Comparison of ENCODE assay signal across 8 mouse cellular contexts in genomic region chr8:110720685-110721598, GRCm38 (mm10). TPM values are rescaled to one million over a fixed set of nuclear protein-coding genes. Genes with fewer than 3 reads are reported as not detected.
A peak's percentile ranks its signal among the peaks of the same experiment; 100 is the strongest.
DNase-seq lines count a peak whose midpoint lies in the region; ATAC-seq and TF ChIP-seq lines count a peak whose summit lies in the region.

Gene Mtss1l (plus strand): TSS chr8:110721476.

- H3K9me3 ChIP-seq in embryonic facial prominence, embryonic 12.5 days = no peaks in the 10 kb centered on the region
- no peaks in the 10 kb centered on the region for H3K9me3 ChIP-seq in kidney, embryonic 14.5 days (ENCODE audit: control insufficient read depth, low read length)
- no peaks in the 10 kb centered on the region for H3K9me3 ChIP-seq in liver, embryonic 11.5 days (ENCODE audit: control insufficient read depth, low read length)
- no peaks in the 10 kb centered on the region for H3K9me3 ChIP-seq in neural tube, embryonic 13.5 days

- ATAC-seq in embryonic facial prominence, embryonic 12.5 days (ENCODE audit: insufficient number of reproducible peaks, insufficient read depth, low FRiP score, low TSS enrichment) = peak; percentile 86
- peak; percentile 89 for ATAC-seq in kidney, embryonic 14.5 days (ENCODE audit: low FRiP score, low TSS enrichment)
- peak; percentile 61 for ATAC-seq in liver, embryonic 11.5 days (replicated peaks; ENCODE audit: low FRiP score)
- peak; percentile 77 for ATAC-seq in neural tube, embryonic 13.5 days (ENCODE audit: low read depth)

- peak; percentile 13 for DNase-seq in thymus, adult 2 months
- no peak for DNase-seq in thymus, adult 18-20 months
- peak; percentile 79 to 80 for DNase-seq in heart, adult 9 months (ENCODE audit: low spot score in 2 of 2)
- peak; percentile 82 for DNase-seq in liver, embryonic 11.5 days (ENCODE audit: low spot score)
- peak; percentile 64 for DNase-seq in thymus, postnatal 4 days

- no peak for TF ChIP-seq CTCF in thymus, adult 2 months (IDR thresholded peaks at IDR 0.05; ENCODE audit: borderline replicate concordance, control insufficient read depth, extremely low read depth, insufficient read depth, low read length, poor library complexity)

- H3K4me3 ChIP-seq in thymus, adult 2 months (ENCODE audit: control insufficient read depth, insufficient read depth, low read length) = peak within 1 kb of the TSS; percentile 39
- peak within 1 kb of the TSS; percentile 88 for H3K4me3 ChIP-seq in embryonic facial prominence, embryonic 12.5 days
- peak within 1 kb of the TSS; percentile 72 for H3K4me3 ChIP-seq in kidney, embryonic 14.5 days (ENCODE audit: low read length)
- H3K4me3 ChIP-seq in liver, embryonic 11.5 days (ENCODE audit: low read depth, low read length) = peak within 1 kb of the TSS; percentile 74
- H3K4me3 ChIP-seq in neural tube, embryonic 13.5 days = peak within 1 kb of the TSS; percentile 87

- H3K4me2 ChIP-seq in embryonic facial prominence, embryonic 12.5 days (replicated peaks) = peak within 1 kb of the TSS; percentile 87
- peak within 1 kb of the TSS; percentile 89 for H3K4me2 ChIP-seq in kidney, embryonic 14.5 days (replicated peaks; ENCODE audit: low read depth, low read length)
- peak within 1 kb of the TSS; percentile 77 for H3K4me2 ChIP-seq in liver, embryonic 11.5 days
- peak within 1 kb of the TSS; percentile 86 for H3K4me2 ChIP-seq in neural tube, embryonic 13.5 days

- H3K4me1 ChIP-seq in thymus, adult 2 months (replicated peaks; ENCODE audit: control insufficient read depth, insufficient read depth, low read length) = peaks cover 24% of the 10 kb centered on the region
- peaks cover 78% of the 10 kb centered on the region for H3K4me1 ChIP-seq in embryonic facial prominence, embryonic 12.5 days
- H3K4me1 ChIP-seq in kidney, embryonic 14.5 days (ENCODE audit: control insufficient read depth, insufficient read depth, low read length) = peaks cover 83% of the 10 kb centered on the region
- H3K4me1 ChIP-seq in liver, embryonic 11.5 days (replicated peaks; ENCODE audit: control insufficient read depth, insufficient read depth, low read length) = peaks cover 36% of the 10 kb centered on the region
- H3K4me1 ChIP-seq in neural tube, embryonic 13.5 days (replicated peaks) = peaks cover 83% of the 10 kb centered on the region

- no peak within 1 kb of the TSS for H3K27ac ChIP-seq in thymus, adult 2 months (ENCODE audit: control insufficient read depth, insufficient read depth, low read length)
- H3K27ac ChIP-seq in embryonic facial prominence, embryonic 12.5 days = peak within 1 kb of the TSS; percentile 90
- H3K27ac ChIP-seq in kidney, embryonic 14.5 days (ENCODE audit: low read depth, low read length) = peak within 1 kb of the TSS; percentile 69; the same call in 1 of the 2 replicates
- peak within 1 kb of the TSS; percentile 73 for H3K27ac ChIP-seq in liver, embryonic 11.5 days (ENCODE audit: low read depth, low read length)
- H3K27ac ChIP-seq in neural tube, embryonic 13.5 days (replicated peaks) = peak within 1 kb of the TSS; percentile 96

- TF ChIP-seq POLR2A in thymus, adult 2 months (IDR thresholded peaks at IDR 0.05; ENCODE audit: control insufficient read depth, extremely low read depth, insufficient read depth, low read length, poor library complexity) = no peak

- WGBS in thymus, adult 2 months = 12% methylated on average over 72 of the region's 75 CpGs
- 4% methylated on average over 53 of the region's 75 CpGs for WGBS in embryonic facial prominence, embryonic 12.5 days
- 4% methylated on average over 63 of the region's 75 CpGs for WGBS in kidney, embryonic 14.5 days
- WGBS in liver, embryonic 11.5 days = 5% methylated on average over 71 of the region's 75 CpGs
- WGBS in neural tube, embryonic 13.5 days = 4% methylated on average over 57 of the region's 75 CpGs

- no peaks in the 10 kb centered on the region; the same call in 1 of the 2 replicates for H3K27me3 ChIP-seq in thymus, adult 2 months (ENCODE audit: control insufficient read depth, insufficient read depth, low read length)
- H3K27me3 ChIP-seq in embryonic facial prominence, embryonic 12.5 days = no peaks in the 10 kb centered on the region
- no peaks in the 10 kb centered on the region for H3K27me3 ChIP-seq in kidney, embryonic 14.5 days (ENCODE audit: control insufficient read depth, insufficient read depth, low read length)
- peaks cover 25% of the 10 kb centered on the region for H3K27me3 ChIP-seq in liver, embryonic 11.5 days (replicated peaks; ENCODE audit: control insufficient read depth, insufficient read depth, low read length)
- no peaks in the 10 kb centered on the region for H3K27me3 ChIP-seq in neural tube, embryonic 13.5 days

- H3K36me3 ChIP-seq in thymus, adult 2 months (ENCODE audit: control insufficient read depth, insufficient read depth, low read length) = no peaks in the 10 kb centered on the region
- 0 out of 2 replicates have a peak, but pooled peaks cover 4% of the 10 kb centered on the region for H3K36me3 ChIP-seq in embryonic facial prominence, embryonic 12.5 days
- no peaks in the 10 kb centered on the region; the same call in 1 of the 2 replicates for H3K36me3 ChIP-seq in kidney, embryonic 14.5 days (ENCODE audit: control insufficient read depth, insufficient read depth, low read length)
- no peaks in the 10 kb centered on the region for H3K36me3 ChIP-seq in liver, embryonic 11.5 days (ENCODE audit: control insufficient read depth, insufficient read depth, low read length)
- peaks cover 4% of the 10 kb centered on the region; the same call in 1 of the 2 replicates for H3K36me3 ChIP-seq in neural tube, embryonic 13.5 days

- peak within 1 kb of the TSS; percentile 93 for H3K9ac ChIP-seq in embryonic facial prominence, embryonic 12.5 days
- H3K9ac ChIP-seq in kidney, embryonic 14.5 days (ENCODE audit: low read depth, low read length) = peak within 1 kb of the TSS; percentile 97
- H3K9ac ChIP-seq in liver, embryonic 11.5 days (ENCODE audit: low read depth, low read length) = peak within 1 kb of the TSS; percentile 71
- H3K9ac ChIP-seq in neural tube, embryonic 13.5 days = peak within 1 kb of the TSS; percentile 98

RNA-seq across cellular contexts. Expression of gene Mtss1l, which starts in this region (rescaled TPM):
- polyA plus RNA-seq in thymus, adult 2 months (2012; rRNA removed) = 38.7 and 43.6 TPM in 2 replicates
- 10.9 and 17.4 TPM in 2 replicates for polyA plus RNA-seq in embryonic facial prominence, embryonic 12.5 days (2016; fragmentation: Nextera tagmentation; extraction: Ambion mirVana)
- 11.2 and 11.4 TPM in 2 replicates for polyA plus RNA-seq in kidney, embryonic 14.5 days (2014; fragmentation: Nextera tagmentation; extraction: Ambion mirVana)
- polyA plus RNA-seq in liver, embryonic 11.5 days (2014; fragmentation: Nextera tagmentation; extraction: Ambion mirVana) = 4.9 and 5.9 TPM in 2 replicates
- 13.3 and 14.0 TPM in 2 replicates for polyA plus RNA-seq in neural tube, embryonic 13.5 days (2015; fragmentation: Nextera tagmentation; extraction: Ambion mirVana)

Comparison
In these comparisons a context has a peak if more than half of its experiments do, and no peak if none do; other contexts are left out.
1. DNase-seq: peak in thymus, adult 2 months (single experiment), heart, adult 9 months (2 of 2), liver, embryonic 11.5 days (single experiment) and thymus, postnatal 4 days (single experiment); none in thymus, adult 18-20 months (0 of 2).
2. Peak in every context shown above with its lines, with median percentiles within 50 percentile points of each other: H3K4me3 ChIP-seq, ATAC-seq, H3K4me2 ChIP-seq and H3K9ac ChIP-seq.